In the genomic region with DNA sequence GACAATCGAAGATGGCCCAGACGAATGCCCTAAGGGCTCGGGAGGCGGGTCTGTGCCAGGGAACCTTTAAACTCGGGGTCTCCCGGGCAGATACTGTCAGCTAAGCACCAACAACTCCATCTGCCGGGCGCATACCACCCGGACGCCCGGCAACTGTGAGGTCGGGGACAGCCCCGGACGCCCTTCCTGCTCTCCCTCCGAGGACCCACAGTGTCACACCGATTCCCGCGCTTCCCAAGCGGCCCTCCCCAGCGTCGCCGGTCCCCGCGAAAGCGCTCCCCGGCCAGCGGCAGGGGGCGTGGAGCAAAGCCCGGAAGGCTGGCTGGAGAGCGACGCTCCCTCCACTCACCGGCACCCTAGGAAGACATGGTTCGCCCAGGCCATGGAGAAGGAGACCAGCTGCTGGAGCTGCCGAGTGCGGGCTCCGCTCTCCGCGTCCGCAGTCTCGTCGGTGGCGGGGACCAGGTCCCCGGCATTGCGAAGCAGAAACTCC, we compare ENCODE assay signal across 8 mouse cellular contexts. TPM values are rescaled to one million over a fixed set of nuclear protein-coding genes. Genes with fewer than 3 reads are reported as not detected.
A peak's percentile ranks its signal among the peaks of the same experiment; 100 is the strongest.
DNase-seq lines count a peak whose midpoint lies in the region; ATAC-seq and TF ChIP-seq lines count a peak whose summit lies in the region.

No protein-coding gene starts in this region.

- H3K79me2 ChIP-seq in C2C12 (ENCODE audit: control insufficient read depth, insufficient read depth) = peaks cover 28% of the 10 kb centered on the region

- H3K9ac ChIP-seq in hindbrain, embryonic 12.5 days = peak overlapping the region; percentile 92
- peak overlapping the region; percentile 96 for H3K9ac ChIP-seq in liver, embryonic 13.5 days
- peak overlapping the region; percentile 89 for H3K9ac ChIP-seq in neural tube, embryonic 11.5 days (ENCODE audit: low read length)

- TF ChIP-seq CTCF in C2C12 (IDR thresholded peaks at IDR 0.05; ENCODE audit: control insufficient read depth, insufficient read depth, insufficient read length) = no peak
- TF ChIP-seq CTCF in cortical plate, adult 2 months (IDR thresholded peaks at IDR 0.05; ENCODE audit: extremely low read depth, insufficient read depth, low read length) = no peak

- H3K27me3 ChIP-seq in C2C12 (ENCODE audit: control insufficient read depth, insufficient read depth, insufficient read length) = no peaks in the 10 kb centered on the region
- H3K27me3 ChIP-seq in hindbrain, embryonic 12.5 days = no peaks in the 10 kb centered on the region
- no peaks in the 10 kb centered on the region for H3K27me3 ChIP-seq in liver, embryonic 13.5 days
- no peaks in the 10 kb centered on the region for H3K27me3 ChIP-seq in neural tube, embryonic 11.5 days (ENCODE audit: control insufficient read depth, insufficient read depth, low read length)

- no peaks in the 10 kb centered on the region for H3K9me3 ChIP-seq in hindbrain, embryonic 12.5 days (replicated peaks)
- H3K9me3 ChIP-seq in liver, embryonic 13.5 days (replicated peaks) = no peaks in the 10 kb centered on the region
- no peaks in the 10 kb centered on the region for H3K9me3 ChIP-seq in neural tube, embryonic 11.5 days (ENCODE audit: control insufficient read depth, low read length)

- H3K4me1 ChIP-seq in cortical plate, adult 2 months (ENCODE audit: control insufficient read depth, insufficient read depth, low read length) = peaks cover 3% of the 10 kb centered on the region; the same call in 1 of the 2 replicates
- peaks cover 10% of the 10 kb centered on the region for H3K4me1 ChIP-seq in hindbrain, embryonic 12.5 days
- peaks cover 42% of the 10 kb centered on the region for H3K4me1 ChIP-seq in liver, embryonic 13.5 days (replicated peaks)
- peaks cover 2% of the 10 kb centered on the region; the same call in 1 of the 2 replicates for H3K4me1 ChIP-seq in neural tube, embryonic 11.5 days (ENCODE audit: control insufficient read depth, insufficient read depth, low read length)

- H3ac ChIP-seq in C2C12 (ENCODE audit: control insufficient read depth, insufficient read length, low read depth) = peak overlapping the region; percentile 95

- peaks cover 16% of the 10 kb centered on the region for H3K79me3 ChIP-seq in C2C12 (ENCODE audit: low read depth)

- H3K4me2 ChIP-seq in hindbrain, embryonic 12.5 days (replicated peaks) = peak overlapping the region; percentile 67
- peak overlapping the region; percentile 88 for H3K4me2 ChIP-seq in liver, embryonic 13.5 days
- peak overlapping the region; percentile 52 for H3K4me2 ChIP-seq in neural tube, embryonic 11.5 days (ENCODE audit: low read depth)

- WGBS in hindbrain, embryonic 12.5 days = under 1% methylated on average over 44 of the region's 44 CpGs
- WGBS in liver, embryonic 13.5 days (ENCODE audit: insufficient replicate concordance) = under 1% methylated on average over 41 of the region's 44 CpGs
- WGBS in neural tube, embryonic 11.5 days = 0% methylated on average over 44 of the region's 44 CpGs

- no peak for DNase-seq in frontal cortex, postnatal 14 days (ENCODE audit: low spot score in 2 of 2)
- peak; percentile 52 for DNase-seq in liver, embryonic 13.5 days
- DNase-seq in neural tube, embryonic 11.5 days (ENCODE audit: low spot score) = peak; percentile 68
- no peak for DNase-seq in ovary, postnatal 10 days (ENCODE audit: low spot score)

- peak overlapping the region; percentile 92 for H3K27ac ChIP-seq in cortical plate, adult 2 months (ENCODE audit: insufficient read depth, low read length)
- H3K27ac ChIP-seq in hindbrain, embryonic 12.5 days = peak overlapping the region; percentile 95
- peak overlapping the region; percentile 94 for H3K27ac ChIP-seq in liver, embryonic 13.5 days
- H3K27ac ChIP-seq in neural tube, embryonic 11.5 days (ENCODE audit: low read depth, low read length) = peak overlapping the region; percentile 94

- peak; percentile 42 for ATAC-seq in frontal cortex, adult (ENCODE audit: low TSS enrichment)
- peak; percentile 66 for ATAC-seq in hindbrain, embryonic 12.5 days (ENCODE audit: low FRiP score)
- peak; percentile 34 for ATAC-seq in liver, embryonic 13.5 days (ENCODE audit: low read depth)
- ATAC-seq in neural tube, embryonic 11.5 days (ENCODE audit: insufficient read depth, low FRiP score, low TSS enrichment) = peak; percentile 18

- no peak for TF ChIP-seq POLR2A in cortical plate, adult 2 months (IDR thresholded peaks at IDR 0.05; ENCODE audit: extremely low read depth, insufficient read depth, low read length)

- peaks cover 31% of the 10 kb centered on the region for H3K36me3 ChIP-seq in C2C12 (ENCODE audit: control insufficient read depth, insufficient read depth)
- H3K36me3 ChIP-seq in hindbrain, embryonic 12.5 days = peaks cover 24% of the 10 kb centered on the region
- peaks cover 24% of the 10 kb centered on the region for H3K36me3 ChIP-seq in liver, embryonic 13.5 days
- H3K36me3 ChIP-seq in neural tube, embryonic 11.5 days (ENCODE audit: control insufficient read depth, insufficient read depth, low read length) = peaks cover 4% of the 10 kb centered on the region; the same call in 1 of the 2 replicates

- H3K4me3 ChIP-seq in C2C12 (ENCODE audit: insufficient read depth, poor library complexity, severe bottlenecking) = peak overlapping the region; percentile 84
- H3K4me3 ChIP-seq in cortical plate, adult 2 months (ENCODE audit: insufficient read depth, low read length) = peak overlapping the region; percentile 89
- H3K4me3 ChIP-seq in hindbrain, embryonic 12.5 days = peak overlapping the region; percentile 96
- peak overlapping the region; percentile 98 for H3K4me3 ChIP-seq in liver, embryonic 13.5 days (replicated peaks)
- H3K4me3 ChIP-seq in neural tube, embryonic 11.5 days (ENCODE audit: low read depth, low read length) = peak overlapping the region; percentile 96

TF ChIP-seq in C2C12, 6 proteins besides CTCF, POLR2A, EP300 and RAD21:
- TF ChIP-seq FOSL1 (IDR thresholded peaks at IDR 0.05; ENCODE audit: insufficient read depth, low read length, poor library complexity, severe bottlenecking) = no peak
- TF ChIP-seq CEBPB (IDR thresholded peaks at IDR 0.05; ENCODE audit: low read depth) = no peak
- no peak for TF ChIP-seq MAX (IDR thresholded peaks at IDR 0.05)
- TF ChIP-seq MYOD1 (IDR thresholded peaks at IDR 0.05; ENCODE audit: control insufficient read depth, insufficient read length, low read depth) = no peak

RNA-seq across cellular contexts. Expression of gene Cdkn2aip, which starts 0.5 kb away (rescaled TPM):
- 3.8 TPM for polyA plus RNA-seq in C2C12 (2012; fragmentation: generic; extraction: Trizol)
- 11.4 and 12.4 TPM in 2 replicates for polyA plus RNA-seq in cortical plate, adult 2 months (2012; rRNA removed)
- 47.6 and 48.7 TPM in 2 replicates for polyA plus RNA-seq in hindbrain, embryonic 12.5 days (2016; fragmentation: Nextera tagmentation; extraction: Ambion mirVana)
- 13.5 and 16.1 TPM in 2 replicates for polyA plus RNA-seq in liver, embryonic 13.5 days (2015; fragmentation: Nextera tagmentation; extraction: Ambion mirVana)
- polyA plus RNA-seq in neural tube, embryonic 11.5 days (2014; fragmentation: Nextera tagmentation; extraction: Ambion mirVana) = 42.6 and 43.6 TPM in 2 replicates

RNA-seq across cellular contexts. Expression of gene Ing2, which starts 37.9 kb away (rescaled TPM):
- polyA plus RNA-seq in C2C12 (2012; fragmentation: generic; extraction: Trizol) = 8.3 TPM
- polyA plus RNA-seq in cortical plate, adult 2 months (2012; rRNA removed) = 46.6 and 47.1 TPM in 2 replicates
- polyA plus RNA-seq in hindbrain, embryonic 12.5 days (2016; fragmentation: Nextera tagmentation; extraction: Ambion mirVana) = 15.9 and 16.2 TPM in 2 replicates
- 8.6 and 9.9 TPM in 2 replicates for polyA plus RNA-seq in liver, embryonic 13.5 days (2015; fragmentation: Nextera tagmentation; extraction: Ambion mirVana)
- 11.4 and 11.6 TPM in 2 replicates for polyA plus RNA-seq in neural tube, embryonic 11.5 days (2014; fragmentation: Nextera tagmentation; extraction: Ambion mirVana)

Comparison
In these comparisons a context has a peak if more than half of its experiments do, and no peak if none do; other contexts are left out.
1. DNase-seq: peak in liver, embryonic 13.5 days (single experiment) and neural tube, embryonic 11.5 days (single experiment); none in frontal cortex, postnatal 14 days (0 of 2) and ovary, postnatal 10 days (single experiment).
2. Peak in every context shown above with its lines, with median percentiles within 50 percentile points of each other: ATAC-seq, H3K4me3 ChIP-seq, H3K27ac ChIP-seq, H3K4me2 ChIP-seq and H3K9ac ChIP-seq.